Mouse (Mus musculus): ENCODE results near the gene Adam12. TPM values are rescaled to one million over a fixed set of nuclear protein-coding genes. Genes with fewer than 3 reads are reported as not detected.

Gene Adam12
- polyA plus RNA-seq, 1 experiment, result 1.5 TPM

GRCm38 (mm10) chr7:134240579-134240978 lies 8.6 kb upstream of the Adam12 start:
- H3K4me3 ChIP-seq (ENCODE audit: low read depth, low read length), result no peak overlapping the region
- no peaks in the 10 kb centered on the region for H3K36me3 ChIP-seq (ENCODE audit: control insufficient read depth, insufficient read depth, low read length, poor library complexity, severe bottlenecking)
- no peaks in the 10 kb centered on the region for H3K27me3 ChIP-seq (ENCODE audit: control insufficient read depth, insufficient read depth, low read length, poor library complexity, severe bottlenecking)
- H3K9ac ChIP-seq (ENCODE audit: low read depth, poor library complexity, severe bottlenecking), result no peak overlapping the region
- H3K9me3 ChIP-seq (replicated peaks; ENCODE audit: control insufficient read depth, insufficient read depth, low read length, poor library complexity, severe bottlenecking), result no peaks in the 10 kb centered on the region
- H3K27ac ChIP-seq (ENCODE audit: insufficient read depth, low read length), result no peak overlapping the region
- no peak for TF ChIP-seq CTCF (IDR thresholded peaks at IDR 0.05; ENCODE audit: low read depth, low read length)
- H3K4me1 ChIP-seq (ENCODE audit: control insufficient read depth, insufficient read depth, low read length), result no peaks in the 10 kb centered on the region

DNA sequence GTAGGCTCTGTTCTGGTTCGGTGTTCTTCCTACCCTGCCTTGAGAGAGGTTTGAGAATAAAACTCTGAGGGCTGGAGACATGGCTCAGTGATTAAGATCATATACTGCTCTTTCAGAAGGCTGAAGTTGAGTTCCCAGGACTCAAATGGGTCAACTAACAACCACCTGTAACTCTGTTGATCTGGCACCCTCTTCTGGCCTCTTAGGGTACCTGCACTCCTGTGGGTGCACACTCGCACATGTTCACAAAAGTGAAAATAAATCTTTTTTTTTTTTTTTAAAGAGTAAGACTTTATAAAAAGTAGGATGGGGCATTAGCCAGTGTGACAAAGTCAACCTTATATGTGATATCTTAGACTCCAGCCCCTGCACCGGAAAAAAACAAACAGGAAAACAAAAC lies 6.9 kb upstream of the Adam12 start:
- no peaks in the 10 kb centered on the region for H3K4me1 ChIP-seq (ENCODE audit: control insufficient read depth, insufficient read depth, low read length)
- H3K9me3 ChIP-seq (replicated peaks; ENCODE audit: control insufficient read depth, insufficient read depth, low read length, poor library complexity, severe bottlenecking), result no peaks in the 10 kb centered on the region

DNA sequence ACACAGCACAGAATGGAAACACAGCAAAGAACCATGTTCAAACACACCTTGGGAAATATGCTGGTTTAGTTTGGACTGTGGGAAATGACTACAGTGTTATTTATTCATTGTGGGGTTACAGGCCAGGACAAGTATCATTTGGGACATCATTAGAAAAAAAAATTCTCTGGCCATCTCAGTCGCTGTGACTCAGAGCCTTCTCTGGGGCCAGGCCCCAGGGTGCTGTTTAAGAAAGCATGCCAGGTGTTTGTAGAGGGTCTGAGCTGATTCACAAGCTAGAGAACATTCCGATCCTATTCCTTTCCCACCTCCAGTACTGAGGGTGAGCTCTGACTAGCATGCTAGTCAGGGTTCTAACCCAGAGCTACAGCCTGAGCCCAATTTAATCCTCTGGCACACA lies 5.4 kb upstream of the Adam12 start:
- Histone ChIP-seq H3K4me3 (ENCODE audit: low read depth, low read length) (no peak overlapping the region), H3K9me3 (replicated peaks; ENCODE audit: control insufficient read depth, insufficient read depth, low read length, poor library complexity, severe bottlenecking) (no peaks in the 10 kb centered on the region), H3K4me1 (ENCODE audit: control insufficient read depth, insufficient read depth, low read length) (no peaks in the 10 kb centered on the region), H3K27ac (ENCODE audit: insufficient read depth, low read length) (no peak overlapping the region), H3K9ac (ENCODE audit: low read depth, poor library complexity, severe bottlenecking) (no peak overlapping the region), H3K27me3 (ENCODE audit: control insufficient read depth, insufficient read depth, low read length, poor library complexity, severe bottlenecking) (no peaks in the 10 kb centered on the region), H3K36me3 (ENCODE audit: control insufficient read depth, insufficient read depth, low read length, poor library complexity, severe bottlenecking) (no peaks in the 10 kb centered on the region)
- TF ChIP-seq POLR2A (IDR thresholded peaks at IDR 0.05; ENCODE audit: insufficient read depth, low read length), result no peak
- TF ChIP-seq CTCF (IDR thresholded peaks at IDR 0.05; ENCODE audit: low read depth, low read length), result no peak
- no peak for TF ChIP-seq EP300 (IDR thresholded peaks at IDR 0.05; ENCODE audit: insufficient read depth, low read depth, low read length)

More for the DNA sequence above, 6.9 kb upstream of the Adam12 start:
- H3K9ac ChIP-seq (ENCODE audit: low read depth, poor library complexity, severe bottlenecking), result no peak overlapping the region
- TF ChIP-seq POLR2A (IDR thresholded peaks at IDR 0.05; ENCODE audit: insufficient read depth, low read length), result no peak
- no peak overlapping the region for H3K27ac ChIP-seq (ENCODE audit: insufficient read depth, low read length)
- no peaks in the 10 kb centered on the region for H3K27me3 ChIP-seq (ENCODE audit: control insufficient read depth, insufficient read depth, low read length, poor library complexity, severe bottlenecking)
- H3K36me3 ChIP-seq (ENCODE audit: control insufficient read depth, insufficient read depth, low read length, poor library complexity, severe bottlenecking), result no peaks in the 10 kb centered on the region
- H3K4me3 ChIP-seq (ENCODE audit: low read depth, low read length), result no peak overlapping the region

DNA sequence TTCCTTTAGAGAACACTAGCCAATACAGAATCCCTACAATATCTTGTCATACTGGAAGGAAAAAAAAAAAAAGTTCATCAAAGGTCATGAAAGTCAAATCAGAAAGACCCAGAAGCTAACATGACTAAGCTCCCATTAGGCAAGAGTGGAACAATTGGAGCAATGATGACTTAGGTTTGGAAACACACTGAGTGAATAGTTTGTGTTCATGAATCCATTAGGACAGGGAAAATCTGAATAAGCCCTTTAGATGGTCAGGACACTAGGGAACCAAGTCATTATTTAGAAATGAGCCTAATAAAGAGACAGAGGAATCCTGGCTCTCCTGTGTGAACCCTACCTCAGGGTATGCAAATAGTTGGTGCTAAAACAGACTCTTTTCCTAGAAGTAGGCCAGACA lies 4.8 kb upstream of the Adam12 start:
- Histone ChIP-seq H3K9me3 (replicated peaks; ENCODE audit: control insufficient read depth, insufficient read depth, low read length, poor library complexity, severe bottlenecking) (no peaks in the 10 kb centered on the region), H3K27ac (ENCODE audit: insufficient read depth, low read length) (no peak overlapping the region), H3K9ac (ENCODE audit: low read depth, poor library complexity, severe bottlenecking) (no peak overlapping the region), H3K4me3 (ENCODE audit: low read depth, low read length) (no peak overlapping the region), H3K27me3 (ENCODE audit: control insufficient read depth, insufficient read depth, low read length, poor library complexity, severe bottlenecking) (no peaks in the 10 kb centered on the region), H3K4me1 (ENCODE audit: control insufficient read depth, insufficient read depth, low read length) (no peaks in the 10 kb centered on the region), H3K36me3 (ENCODE audit: control insufficient read depth, insufficient read depth, low read length, poor library complexity, severe bottlenecking) (no peaks in the 10 kb centered on the region)
- TF ChIP-seq EP300 (IDR thresholded peaks at IDR 0.05; ENCODE audit: insufficient read depth, low read depth, low read length) (no peak), POLR2A (IDR thresholded peaks at IDR 0.05; ENCODE audit: insufficient read depth, low read length) (no peak), CTCF (IDR thresholded peaks at IDR 0.05; ENCODE audit: low read depth, low read length) (no peak)

GRCm38 (mm10) chr7:134235552-134235951 lies 3.6 kb upstream of the Adam12 start:
- TF ChIP-seq CTCF (IDR thresholded peaks at IDR 0.05; ENCODE audit: low read depth, low read length), result no peak
- TF ChIP-seq POLR2A (IDR thresholded peaks at IDR 0.05; ENCODE audit: insufficient read depth, low read length), result no peak
- TF ChIP-seq EP300 (IDR thresholded peaks at IDR 0.05; ENCODE audit: insufficient read depth, low read depth, low read length), result no peak
- Histone ChIP-seq H3K9me3 (replicated peaks; ENCODE audit: control insufficient read depth, insufficient read depth, low read length, poor library complexity, severe bottlenecking) (no peaks in the 10 kb centered on the region), H3K4me1 (ENCODE audit: control insufficient read depth, insufficient read depth, low read length) (no peaks in the 10 kb centered on the region), H3K27me3 (ENCODE audit: control insufficient read depth, insufficient read depth, low read length, poor library complexity, severe bottlenecking) (no peaks in the 10 kb centered on the region), H3K36me3 (ENCODE audit: control insufficient read depth, insufficient read depth, low read length, poor library complexity, severe bottlenecking) (no peaks in the 10 kb centered on the region), H3K9ac (ENCODE audit: low read depth, poor library complexity, severe bottlenecking) (no peak overlapping the region), H3K27ac (ENCODE audit: insufficient read depth, low read length) (no peak overlapping the region), H3K4me3 (ENCODE audit: low read depth, low read length) (no peak overlapping the region)

DNA sequence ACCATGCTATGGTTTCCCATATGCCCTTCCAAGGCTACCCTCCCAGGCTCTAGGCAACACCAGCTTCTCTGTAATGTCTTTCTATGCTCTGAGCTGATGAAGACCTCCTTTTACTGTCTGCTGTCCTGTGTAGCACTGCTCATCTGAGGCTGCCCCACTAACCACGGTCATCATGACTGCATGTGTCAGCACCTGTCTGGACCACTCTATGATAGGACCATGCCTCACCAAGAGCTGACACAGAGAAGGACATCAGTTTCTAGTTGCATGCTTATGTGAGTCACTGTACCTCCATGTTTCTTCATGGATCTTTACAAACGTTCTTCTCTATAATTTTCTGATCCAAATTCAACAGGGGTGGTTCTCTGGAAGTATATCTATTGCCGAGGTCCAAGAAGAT lies 1.2 kb downstream of the Adam12 start:
- no peaks in the 10 kb centered on the region for H3K9me3 ChIP-seq (replicated peaks; ENCODE audit: control insufficient read depth, insufficient read depth, low read length, poor library complexity, severe bottlenecking)
- TF ChIP-seq EP300 (IDR thresholded peaks at IDR 0.05; ENCODE audit: insufficient read depth, low read depth, low read length) (no peak), CTCF (IDR thresholded peaks at IDR 0.05; ENCODE audit: low read depth, low read length) (no peak), POLR2A (IDR thresholded peaks at IDR 0.05; ENCODE audit: insufficient read depth, low read length) (no peak)
- no peak overlapping the region for H3K27ac ChIP-seq (ENCODE audit: insufficient read depth, low read length)
- H3K4me1 ChIP-seq (ENCODE audit: control insufficient read depth, insufficient read depth, low read length), result no peaks in the 10 kb centered on the region
- H3K4me3 ChIP-seq (ENCODE audit: low read depth, low read length), result no peak overlapping the region
- H3K27me3 ChIP-seq (ENCODE audit: control insufficient read depth, insufficient read depth, low read length, poor library complexity, severe bottlenecking), result peaks cover 7% of the 10 kb centered on the region
- no peak overlapping the region for H3K9ac ChIP-seq (ENCODE audit: low read depth, poor library complexity, severe bottlenecking)
- no peaks in the 10 kb centered on the region for H3K36me3 ChIP-seq (ENCODE audit: control insufficient read depth, insufficient read depth, low read length, poor library complexity, severe bottlenecking)

All from ES-Bruce4 (cell line).